Mouse (Mus musculus): Measurements from ENCODE around the gene Lif. TPM values are rescaled to one million over a fixed set of nuclear protein-coding genes. Genes with fewer than 3 reads are reported as not detected.
A peak's percentile ranks its signal among the peaks of the same experiment; 100 is the strongest.

Lif gene
- polyA plus RNA-seq, 1 experiment from 2014 or later: 0.57 TPM

GRCm38 (mm10) chr11:4309613-4310012 lies 52.3 kb downstream of the Lif start:
- Histone ChIP-seq H3K4me1 (ENCODE audit: insufficient read depth, low read depth, low read length) (no peaks in the 10 kb centered on the region; the same call in 1 of the 2 replicates), H3K9me3 (ENCODE audit: low read length) (no peaks in the 10 kb centered on the region), H3K36me3 (ENCODE audit: insufficient read depth, low read length) (no peaks in the 10 kb centered on the region), H3K27me3 (replicated peaks; ENCODE audit: insufficient read depth, low read length) (no peaks in the 10 kb centered on the region), H3K4me3 (ENCODE audit: low read depth, low read length) (no peak overlapping the region), H3K4me2 (replicated peaks; ENCODE audit: low read depth, low read length) (no peak overlapping the region), H3K27ac (ENCODE audit: low read length) (no peak overlapping the region), H3K9ac (replicated peaks; ENCODE audit: low read depth) (no peak overlapping the region)
- TF ChIP-seq CTCF (IDR thresholded peaks at IDR 0.05): no peak
- TF ChIP-seq EP300 (IDR thresholded peaks at IDR 0.05): no peak
- 58% methylated on average over 4 of the region's 4 CpGs for WGBS
- no peak for DNase-seq (ENCODE audit: low spot score)
- no peak for ATAC-seq

GRCm38 (mm10) chr11:4310324-4310723 lies 53.0 kb downstream of the Lif start:
- DNase-seq (ENCODE audit: low spot score): peak; percentile 47

GRCm38 (mm10) chr11:4312180-4312579 lies 54.8 kb downstream of the Lif start:
- WGBS: 72% methylated on average over 4 of the region's 4 CpGs
- no peak for TF ChIP-seq CTCF (IDR thresholded peaks at IDR 0.05)
- Histone ChIP-seq H3K36me3 (ENCODE audit: insufficient read depth, low read length) (no peaks in the 10 kb centered on the region), H3K4me1 (ENCODE audit: insufficient read depth, low read depth, low read length) (no peaks in the 10 kb centered on the region; the same call in 1 of the 2 replicates), H3K9ac (replicated peaks; ENCODE audit: low read depth) (no peak overlapping the region), H3K9me3 (ENCODE audit: low read length) (no peaks in the 10 kb centered on the region), H3K27ac (ENCODE audit: low read length) (no peak overlapping the region), H3K4me3 (ENCODE audit: low read depth, low read length) (no peak overlapping the region), H3K4me2 (replicated peaks; ENCODE audit: low read depth, low read length) (no peak overlapping the region), H3K27me3 (replicated peaks; ENCODE audit: insufficient read depth, low read length) (no peaks in the 10 kb centered on the region)
- ATAC-seq: no peak
- no peak for DNase-seq (ENCODE audit: low spot score)

More at GRCm38 (mm10) chr11:4310324-4310723, 53.0 kb downstream of the Lif start:
- no peak overlapping the region for H3K9ac ChIP-seq (replicated peaks; ENCODE audit: low read depth)
- H3K4me2 ChIP-seq (replicated peaks; ENCODE audit: low read depth, low read length): no peak overlapping the region
- TF ChIP-seq EP300 (IDR thresholded peaks at IDR 0.05): 0 out of 2 replicates have a peak, but pooled peaks have one; percentile 16
- no peak for TF ChIP-seq CTCF (IDR thresholded peaks at IDR 0.05)
- WGBS: 85% methylated on average over 4 of the region's 4 CpGs
- no peak overlapping the region for H3K27ac ChIP-seq (ENCODE audit: low read length)
- no peaks in the 10 kb centered on the region; the same call in 1 of the 2 replicates for H3K4me1 ChIP-seq (ENCODE audit: insufficient read depth, low read depth, low read length)
- H3K4me3 ChIP-seq (ENCODE audit: low read depth, low read length): no peak overlapping the region
- no peaks in the 10 kb centered on the region for H3K27me3 ChIP-seq (replicated peaks; ENCODE audit: insufficient read depth, low read length)
- ATAC-seq: no peak
- no peaks in the 10 kb centered on the region for H3K9me3 ChIP-seq (ENCODE audit: low read length)
- H3K36me3 ChIP-seq (ENCODE audit: insufficient read depth, low read length): no peaks in the 10 kb centered on the region

GRCm38 (mm10) chr11:4317287-4317686 lies 59.9 kb downstream of the Lif start:
- WGBS: 40% methylated on average over 5 of the region's 5 CpGs
- Histone ChIP-seq H3K4me3 (ENCODE audit: low read depth, low read length) (no peak overlapping the region), H3K4me1 (ENCODE audit: insufficient read depth, low read depth, low read length) (no peaks in the 10 kb centered on the region), H3K9ac (replicated peaks; ENCODE audit: low read depth) (no peak overlapping the region), H3K27ac (ENCODE audit: low read length) (no peak overlapping the region), H3K4me2 (replicated peaks; ENCODE audit: low read depth, low read length) (no peak overlapping the region), H3K9me3 (ENCODE audit: low read length) (no peaks in the 10 kb centered on the region), H3K36me3 (ENCODE audit: insufficient read depth, low read length) (no peaks in the 10 kb centered on the region), H3K27me3 (replicated peaks; ENCODE audit: insufficient read depth, low read length) (no peaks in the 10 kb centered on the region)
- DNase-seq (ENCODE audit: low spot score) (no peak), ATAC-seq (no peak)
- TF ChIP-seq CTCF (IDR thresholded peaks at IDR 0.05): no peak
- TF ChIP-seq EP300 (IDR thresholded peaks at IDR 0.05): 0 out of 2 replicates have a peak, but pooled peaks have one; percentile 34

DNA sequence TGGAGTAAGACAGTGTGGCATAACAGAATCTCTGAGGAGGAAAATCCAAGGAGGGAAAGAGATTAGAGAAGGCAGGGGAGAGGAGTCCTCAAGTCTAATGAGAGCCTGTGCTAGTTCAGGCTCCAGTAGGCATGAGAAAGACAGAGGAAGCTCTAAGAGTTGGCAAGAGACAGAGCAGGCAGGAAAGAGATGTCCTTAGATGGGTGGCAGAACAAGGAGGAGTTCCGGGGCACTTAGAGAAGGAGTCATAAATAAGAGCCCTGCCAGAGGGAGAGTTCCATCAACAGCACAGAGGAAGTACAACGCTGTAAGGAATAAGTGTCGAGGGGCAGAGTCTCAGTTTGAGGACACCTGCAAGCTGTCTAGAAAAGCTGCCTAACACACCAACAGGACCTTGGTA lies 60.7 kb downstream of the Lif start:
- Histone ChIP-seq H3K27me3 (replicated peaks; ENCODE audit: insufficient read depth, low read length) (no peaks in the 10 kb centered on the region), H3K4me1 (ENCODE audit: insufficient read depth, low read depth, low read length) (no peaks in the 10 kb centered on the region), H3K9ac (replicated peaks; ENCODE audit: low read depth) (no peak overlapping the region), H3K27ac (ENCODE audit: low read length) (no peak overlapping the region), H3K4me2 (replicated peaks; ENCODE audit: low read depth, low read length) (no peak overlapping the region), H3K9me3 (ENCODE audit: low read length) (no peaks in the 10 kb centered on the region), H3K4me3 (ENCODE audit: low read depth, low read length) (no peak overlapping the region), H3K36me3 (ENCODE audit: insufficient read depth, low read length) (no peaks in the 10 kb centered on the region)
- no peak for ATAC-seq
- TF ChIP-seq CTCF (IDR thresholded peaks at IDR 0.05) (no peak), EP300 (IDR thresholded peaks at IDR 0.05) (no peak)
- DNase-seq (ENCODE audit: low spot score): no peak
- 63% methylated on average over 3 of the region's 3 CpGs for WGBS

DNA sequence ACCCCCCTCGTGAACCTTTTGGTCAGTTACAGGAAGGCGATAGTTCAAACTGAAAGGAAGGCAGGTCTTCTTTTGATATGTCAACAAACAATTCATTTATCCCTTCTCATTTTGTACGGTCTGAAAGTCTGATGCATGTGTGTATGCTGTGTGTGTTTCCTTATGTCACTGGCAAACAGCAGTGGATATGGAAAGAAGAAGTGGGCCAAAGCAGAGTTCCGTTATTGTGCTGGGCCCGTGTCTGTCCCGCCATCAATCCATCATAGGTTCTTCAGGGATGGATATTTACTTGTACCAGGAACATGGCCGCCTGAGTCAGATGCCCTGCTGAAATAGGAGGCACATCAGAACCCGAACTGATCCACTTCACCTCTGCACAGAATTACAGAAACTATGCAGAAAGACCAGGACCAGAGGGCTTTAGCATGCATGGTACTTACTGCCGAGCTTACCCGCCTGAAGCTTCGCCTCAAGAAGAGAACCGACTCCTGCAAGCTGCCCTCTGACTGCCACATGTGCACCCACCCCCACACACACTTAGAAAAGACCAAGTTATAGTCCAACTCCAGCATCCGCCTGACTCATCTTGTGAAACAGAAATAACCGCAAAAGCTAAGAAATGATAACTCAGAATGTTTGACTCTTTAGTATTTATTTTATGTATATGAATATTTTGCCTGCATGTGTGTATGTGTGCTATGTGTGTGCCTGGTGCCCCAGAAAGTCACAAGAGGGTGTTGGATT lies 62.0 kb downstream of the Lif start:
- WGBS: 77% methylated on average over 14 of the region's 14 CpGs
- no peak for TF ChIP-seq EP300 (IDR thresholded peaks at IDR 0.05)
- no peak for TF ChIP-seq CTCF (IDR thresholded peaks at IDR 0.05)
- Histone ChIP-seq H3K4me1 (ENCODE audit: insufficient read depth, low read depth, low read length) (no peaks in the 10 kb centered on the region), H3K27me3 (replicated peaks; ENCODE audit: insufficient read depth, low read length) (no peaks in the 10 kb centered on the region), H3K4me3 (ENCODE audit: low read depth, low read length) (no peak overlapping the region), H3K9ac (replicated peaks; ENCODE audit: low read depth) (no peak overlapping the region), H3K36me3 (ENCODE audit: insufficient read depth, low read length) (no peaks in the 10 kb centered on the region), H3K4me2 (replicated peaks; ENCODE audit: low read depth, low read length) (no peak overlapping the region), H3K9me3 (ENCODE audit: low read length) (no peaks in the 10 kb centered on the region), H3K27ac (ENCODE audit: low read length) (no peak overlapping the region)
- DNase-seq (ENCODE audit: low spot score): no peak
- ATAC-seq: no peak
